Mouse (Mus musculus) retina, adult 2 months (tissue): ENCODE data around the gene Krt2.
A peak's percentile ranks its signal among the peaks of the same experiment; 100 is the strongest.

Source experiments
- DNase-seq: peaks from one replicate; pipeline ENCODE4 v3.0.0-alpha.2; 2012; ENCODE audit warnings: low read depth, low spot score

Gene Krt2

DNA sequence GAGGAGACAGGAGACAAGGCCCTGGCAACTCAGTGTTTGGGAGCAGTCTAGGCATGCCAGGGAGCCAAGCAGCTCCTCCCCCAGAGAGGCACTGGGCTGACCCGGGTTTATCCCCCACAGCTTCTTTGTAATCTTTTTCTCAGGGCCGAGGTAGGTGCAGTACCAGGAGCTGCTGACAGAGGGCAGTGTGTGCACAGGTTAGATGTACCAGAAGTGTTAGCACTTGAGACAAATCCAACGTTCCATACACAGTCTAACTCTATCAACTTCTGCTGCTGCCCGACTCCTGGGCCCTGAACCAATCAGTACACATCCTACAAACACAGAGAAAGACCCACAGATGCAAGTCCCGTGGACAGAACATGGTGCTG lies 45.3 kb downstream of the Krt2 start:
- peak; percentile 72 for DNase-seq

DNA sequence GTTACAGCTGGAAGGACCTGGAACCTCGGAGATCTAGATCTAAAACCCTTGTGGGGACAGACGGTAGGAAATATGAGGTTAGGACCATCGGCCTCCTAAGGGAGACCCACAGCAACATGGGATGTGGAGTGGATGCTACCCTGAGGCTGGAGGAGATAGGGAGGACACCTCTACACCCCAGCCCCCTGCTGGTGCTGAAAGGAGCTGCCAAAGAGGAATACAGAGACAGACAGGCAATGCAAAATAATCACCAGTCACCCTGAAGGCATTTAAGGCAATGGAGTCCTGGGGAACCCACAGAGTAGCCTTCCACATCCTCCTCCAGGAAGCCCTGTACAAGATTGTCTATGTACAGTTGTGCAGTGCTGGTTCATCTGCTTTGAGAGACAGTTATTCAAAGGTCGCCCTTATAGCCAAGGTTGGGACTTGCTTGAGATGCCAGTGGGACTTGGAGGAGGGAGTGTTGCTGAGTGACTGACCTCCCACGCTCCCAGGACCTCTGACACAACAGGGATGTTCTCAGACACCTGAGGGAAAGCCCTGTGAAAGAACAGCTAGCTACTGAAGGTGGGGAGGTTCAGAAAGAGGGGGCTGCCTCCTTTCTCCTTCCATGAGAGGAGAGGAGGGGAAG lies 45.8 kb downstream of the Krt2 start:
- DNase-seq: no peak

DNA sequence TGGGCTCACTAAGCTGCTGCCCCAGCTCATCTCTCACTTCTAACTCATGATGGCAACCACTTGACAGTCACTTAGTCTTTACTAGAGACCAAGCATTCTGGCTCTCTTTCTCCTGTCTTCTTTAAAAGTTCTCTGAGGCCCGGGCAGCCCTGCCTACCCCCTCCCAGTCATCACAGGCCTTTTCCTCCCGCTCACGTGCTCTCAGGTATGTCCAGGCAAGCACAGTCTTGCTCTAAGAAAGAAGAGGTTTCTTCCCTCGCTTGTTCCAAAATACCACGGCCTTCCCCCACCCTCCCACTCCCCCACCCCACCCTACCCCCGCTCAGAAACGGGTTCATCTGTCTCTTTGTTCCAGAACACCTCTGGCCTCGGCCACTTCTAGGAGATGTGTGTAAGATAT lies 47.7 kb downstream of the Krt2 start:
- DNase-seq: no peak
